Mouse (Mus musculus) forebrain, postnatal 0 days (tissue): Measurements from ENCODE around the gene Doc2g. TPM values are rescaled to one million over a fixed set of nuclear protein-coding genes. Genes with fewer than 3 reads are reported as not detected.

Experiments used
- ATAC-seq: fragments of 200-750 bp; cut with Nextera tagmentation; 2 replicates; pipeline ENCODE4 v1.8.0; 2017; ENCODE audit warnings: mild to moderate bottlenecking, moderate library complexity
- DNase-seq: peaks from one replicate; pipeline ENCODE4 v3.0.0-alpha.2; 2015
- H3K27ac ChIP-seq: fragments of 300-500 bp; sonication (generic); 2 replicates; pipeline ENCODE4 v1.5.1; 2014; ENCODE audit warnings: low read depth, mild to moderate bottlenecking, antibody characterized with exemption, low read length, moderate library complexity, mixed read lengths
- H3K27me3 ChIP-seq: fragments of 300-500 bp; sonication (generic); 2 replicates; pipeline ENCODE4 v1.6.1; 2014; ENCODE audit warnings: mild to moderate bottlenecking, low read length, mixed read lengths; ENCODE audit not compliant: insufficient read depth
- H3K36me3 ChIP-seq: fragments of 300-500 bp; sonication (generic); 2 replicates; pipeline ENCODE4 v1.6.1; 2014; ENCODE audit warnings: mild to moderate bottlenecking, moderate library complexity; ENCODE audit not compliant: insufficient read depth
- H3K4me1 ChIP-seq: fragments of 300-500 bp; sonication (generic); 2 replicates; pipeline ENCODE4 v1.6.1; 2014; ENCODE audit warnings: antibody characterized with exemption; ENCODE audit not compliant: insufficient read depth
- H3K4me2 ChIP-seq: fragments of 300-500 bp; sonication (generic); 2 replicates; pipeline ENCODE4 v1.6.1; 2014; ENCODE audit warnings: low read depth, mild to moderate bottlenecking, moderate library complexity
- H3K4me3 ChIP-seq: fragments of 300-500 bp; sonication (generic); 2 replicates; pipeline ENCODE4 v1.5.1; 2014; ENCODE audit warnings: low read depth, low read length, mixed read lengths
- H3K9ac ChIP-seq: fragments of 300-500 bp; sonication (generic); 2 replicates; pipeline ENCODE4 v1.6.1; 2014; ENCODE audit warnings: mild to moderate bottlenecking
- H3K9me3 ChIP-seq: fragments of 300-500 bp; sonication (generic); 2 replicates; pipeline ENCODE4 v1.6.1; 2016; ENCODE audit warnings: low read length
- CTCF ChIP-seq: sonication (generic); IDR thresholded peaks from 2 replicates; pipeline ENCODE4 v1.5.1; 2016; ENCODE audit warnings: antibody characterized with exemption, control low read depth, low read depth
- WGBS: fragments of 180-500 bp; shearing (Covaris S2); extraction: QIAGEN DNeasy Blood & Tissue Kit; methylation state at CpG from one replicate; pipeline ENCODE4 v1.1.7; 2014; 5-methylcytosine and 5-hydroxymethylcytosine counted together
- polyA plus RNA-seq: library from polyadenylated mRNA; unstranded; fragments of >200 nt; fragmentation: Nextera tagmentation; extraction: Ambion mirVana; gene quantifications from 2 replicates; pipeline ENCODE4 v1.2.1, GENCODE M21; 2015
- total RNA-seq: library from RNA; depleted of rRNA; stranded (reverse); fragments of >200 nt; gene quantifications from 2 replicates; pipeline ENCODE4 v1.2.3, GENCODE M21; 2014

Gene Doc2g
- total and polyA plus RNA-seq, 2 experiments from 2014 or later: 6.3 to 17.8 TPM

DNA sequence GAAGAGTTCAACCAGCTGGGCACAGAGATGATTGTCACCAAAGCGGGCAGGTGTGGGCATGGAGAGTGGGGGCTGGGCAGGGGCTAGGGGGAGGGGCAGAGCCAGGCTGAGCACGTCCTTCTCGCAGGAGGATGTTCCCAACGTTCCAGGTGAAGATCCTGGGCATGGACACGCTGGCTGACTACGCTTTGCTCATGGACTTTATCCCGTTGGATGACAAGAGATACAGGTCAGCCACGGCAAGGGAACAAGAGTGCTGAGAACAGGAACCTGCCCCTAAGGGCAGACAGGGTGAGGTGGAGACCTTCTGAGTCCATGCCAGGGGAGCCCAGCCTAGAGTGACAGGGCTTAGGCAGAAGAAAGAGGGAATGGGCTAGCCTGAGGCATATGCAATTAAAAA, 6.4 kb upstream of the Doc2g start:
- H3K4me3 ChIP-seq: no peak overlapping the region
- 88% methylated on average over 8 of the region's 8 CpGs for WGBS
- no peak for TF ChIP-seq CTCF
- no peak for DNase-seq
- no peaks in the 10 kb centered on the region for H3K9me3 ChIP-seq
- H3K4me1 ChIP-seq: peaks cover 9% of the 10 kb centered on the region; the same call in 1 of the 2 replicates
- H3K9ac ChIP-seq: no peak overlapping the region
- H3K27ac ChIP-seq: no peak overlapping the region
- ATAC-seq: no peak
- H3K36me3 ChIP-seq: no peaks in the 10 kb centered on the region
- H3K27me3 ChIP-seq: no peaks in the 10 kb centered on the region
- H3K4me2 ChIP-seq: no peak overlapping the region

DNA sequence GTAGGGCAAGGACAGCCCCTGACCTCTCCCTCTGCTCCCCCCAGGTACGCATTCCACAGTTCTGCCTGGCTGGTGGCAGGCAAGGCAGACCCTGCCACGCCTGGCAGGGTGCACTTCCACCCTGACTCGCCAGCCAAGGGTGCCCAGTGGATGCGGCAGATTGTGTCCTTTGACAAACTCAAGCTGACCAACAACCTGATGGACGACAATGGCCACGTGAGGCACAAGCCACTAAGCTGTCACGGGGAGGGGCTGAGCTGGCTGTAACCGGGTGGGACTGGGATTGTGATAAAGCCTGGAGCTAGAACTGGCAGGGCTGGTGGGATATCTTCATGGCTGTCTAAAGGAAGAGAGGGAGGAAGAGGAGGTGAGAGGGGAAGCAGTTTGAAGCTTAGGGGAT, 5.9 kb upstream of the Doc2g start:
- Histone ChIP-seq H3K9me3 (no peaks in the 10 kb centered on the region), H3K4me3 (no peak overlapping the region), H3K9ac (no peak overlapping the region), H3K4me1 (peaks cover 10% of the 10 kb centered on the region; the same call in 1 of the 2 replicates), H3K4me2 (no peak overlapping the region), H3K27me3 (no peaks in the 10 kb centered on the region), H3K27ac (no peak overlapping the region), H3K36me3 (no peaks in the 10 kb centered on the region)
- ATAC-seq (no peak), DNase-seq (no peak)
- WGBS: 66% methylated on average over 8 of the region's 8 CpGs
- no peak for TF ChIP-seq CTCF

DNA sequence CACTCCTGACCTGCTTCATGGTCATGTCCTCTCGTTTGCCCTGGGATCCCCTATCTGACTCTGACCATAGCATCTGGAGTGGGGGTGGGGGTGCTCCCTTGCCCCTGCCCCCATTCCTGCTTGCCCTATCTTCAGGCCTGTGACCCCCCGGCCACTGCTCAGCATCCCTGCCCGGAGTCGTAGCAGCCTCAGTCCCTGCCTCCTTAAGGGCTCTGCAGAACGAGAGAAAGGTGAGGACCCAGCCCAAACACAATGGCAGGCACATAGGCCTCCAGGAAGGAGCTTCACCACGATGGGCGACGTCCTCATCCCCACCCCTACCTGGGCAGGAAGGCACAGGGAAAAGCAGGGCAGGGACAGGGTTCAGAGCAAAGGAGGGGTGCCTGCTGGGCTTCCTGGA, 4.8 kb upstream of the Doc2g start:
- Histone ChIP-seq H3K36me3 (no peaks in the 10 kb centered on the region), H3K27me3 (no peaks in the 10 kb centered on the region), H3K4me2 (no peak overlapping the region), H3K4me3 (no peak overlapping the region), H3K9ac (no peak overlapping the region), H3K27ac (no peak overlapping the region), H3K4me1 (peaks cover 10% of the 10 kb centered on the region; the same call in 1 of the 2 replicates), H3K9me3 (no peaks in the 10 kb centered on the region)
- TF ChIP-seq CTCF: no peak
- DNase-seq (no peak), ATAC-seq (no peak)
- WGBS: 78% methylated on average over 8 of the region's 8 CpGs

DNA sequence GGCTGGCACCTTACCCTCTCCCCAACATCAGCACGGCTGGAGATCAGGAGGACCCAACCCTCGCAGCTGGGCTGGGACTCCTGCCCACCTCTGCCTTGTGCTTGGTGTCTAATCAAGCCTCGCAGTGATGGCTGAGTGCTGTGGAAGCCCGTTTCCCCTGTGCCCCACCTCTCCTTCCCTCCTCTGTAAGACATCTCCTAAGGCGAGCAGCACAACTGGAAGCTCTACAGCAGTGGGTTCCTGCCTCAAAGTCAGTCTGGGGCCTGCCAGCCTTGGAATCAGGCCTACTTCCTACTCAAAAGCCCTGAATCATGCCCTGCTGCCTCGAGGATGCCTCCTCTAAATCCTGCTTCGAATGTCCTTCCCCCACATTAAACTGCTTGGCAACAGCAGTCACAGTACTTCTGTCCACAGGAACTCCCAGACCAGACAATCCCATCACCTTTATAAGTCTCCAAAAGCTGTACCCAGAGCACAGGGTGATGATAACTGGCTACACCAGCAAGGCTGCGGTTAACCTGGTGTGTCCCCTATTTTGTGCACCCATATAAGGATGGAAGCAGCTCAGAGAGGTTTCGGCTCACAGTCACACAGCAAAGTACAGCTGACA, 3.9 kb upstream of the Doc2g start:
- TF ChIP-seq CTCF: no peak
- no peaks in the 10 kb centered on the region for H3K9me3 ChIP-seq

DNA sequence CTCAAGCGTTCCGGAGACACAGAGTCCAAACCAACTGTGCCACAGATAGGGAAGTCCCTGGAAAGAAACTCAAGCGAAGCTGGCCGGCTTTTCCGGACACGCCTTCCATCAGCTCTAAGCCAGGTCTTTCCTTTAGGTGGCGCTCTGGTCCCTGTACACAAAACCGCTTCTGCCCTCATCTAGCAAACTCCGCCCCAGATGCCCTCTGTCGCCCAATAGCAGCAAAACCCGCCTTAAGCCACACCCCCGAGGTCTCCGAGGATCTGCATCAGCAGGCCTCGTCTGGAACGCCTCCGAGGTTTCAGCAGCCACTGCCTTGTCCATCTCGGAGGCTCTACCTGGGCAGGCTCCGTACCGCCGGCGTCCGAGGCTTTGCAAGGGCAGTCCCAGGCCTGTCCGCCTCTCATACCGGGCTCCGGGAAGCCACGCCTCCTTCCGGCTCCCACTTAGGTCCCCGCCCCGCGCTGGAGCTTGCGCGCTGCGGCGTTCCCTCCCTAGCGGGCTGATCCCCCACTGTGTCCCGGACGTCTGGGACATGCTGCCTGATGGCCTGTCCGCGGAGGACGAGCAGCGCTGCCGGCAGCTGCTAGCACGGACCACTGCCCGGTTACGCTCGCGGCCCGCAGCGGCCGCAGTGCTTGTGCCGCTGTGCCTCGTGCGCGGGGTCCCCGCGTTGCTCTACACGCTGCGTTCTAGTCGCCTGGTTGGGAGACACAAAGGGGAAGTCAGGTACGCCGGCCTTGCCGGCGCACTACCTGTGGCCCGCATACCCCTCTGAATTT, 2.8 kb upstream of the Doc2g start, which contains the start of the genes Nudt8 and Gm49405:
Nudt8 (plus strand) TSS at position 462 of the 782 bp plus-strand sequence.
Gm49405 (plus strand) TSS at position 508 of the 782 bp plus-strand sequence.
- TF ChIP-seq CTCF: peak; percentile 83
- peak; percentile 96 for DNase-seq
- Histone ChIP-seq H3K27me3 (no peaks in the 10 kb centered on the region), H3K4me1 (peaks cover 10% of the 10 kb centered on the region; the same call in 1 of the 2 replicates), H3K9me3 (no peaks in the 10 kb centered on the region), H3K36me3 (no peaks in the 10 kb centered on the region), H3K27ac (peak within 1 kb of the TSS; percentile 91), H3K4me3 (peak within 1 kb of the TSS; percentile 77), H3K9ac (peak within 1 kb of the TSS; percentile 93), H3K4me2 (peak within 1 kb of the TSS; percentile 86)
- under 1% methylated on average over 64 of the region's 64 CpGs for WGBS
- ATAC-seq: peak; percentile 93

More for the DNA sequence above, 3.9 kb upstream of the Doc2g start:
- Histone ChIP-seq H3K4me3 (no peak overlapping the region), H3K36me3 (no peaks in the 10 kb centered on the region), H3K4me2 (peak overlapping the region; percentile 86; the same call in 1 of the 2 replicates), H3K27ac (no peak overlapping the region), H3K4me1 (peaks cover 10% of the 10 kb centered on the region; the same call in 1 of the 2 replicates), H3K9ac (no peak overlapping the region), H3K27me3 (no peaks in the 10 kb centered on the region)
- ATAC-seq (no peak), DNase-seq (no peak)
- 88% methylated on average over 9 of the region's 9 CpGs for WGBS

DNA sequence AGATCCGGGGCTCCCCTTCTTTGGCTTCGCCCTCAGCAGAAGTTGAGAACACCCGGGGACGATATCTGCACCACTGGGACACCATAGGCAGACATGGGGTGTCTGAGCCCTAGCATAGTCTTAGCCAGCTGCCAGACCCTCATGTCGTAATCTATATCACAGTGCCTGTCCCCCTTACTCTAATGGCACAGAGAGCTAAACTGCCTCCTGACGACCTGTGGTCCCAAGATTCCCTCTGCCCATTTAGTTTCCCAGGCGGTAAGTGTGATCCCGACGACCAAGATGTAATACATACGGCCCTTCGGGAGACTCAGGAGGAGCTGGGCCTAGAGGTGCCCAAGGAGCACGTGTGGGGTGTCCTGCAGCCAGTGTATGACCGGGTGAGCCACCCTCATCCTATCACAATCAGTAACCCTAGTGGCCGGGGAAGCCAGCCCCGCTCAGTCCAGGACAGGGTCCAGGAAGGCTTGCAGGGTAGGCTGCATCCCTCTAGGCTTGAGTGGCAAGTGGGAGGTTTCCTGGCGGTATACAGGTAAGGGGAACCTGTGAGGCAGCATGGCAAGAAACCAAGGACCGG, 2.1 kb upstream of the Doc2g start:
- TF ChIP-seq CTCF: no peak
- Histone ChIP-seq H3K4me2 (peak overlapping the region; percentile 86), H3K9me3 (no peaks in the 10 kb centered on the region), H3K4me3 (peak overlapping the region; percentile 77), H3K4me1 (peaks cover 10% of the 10 kb centered on the region; the same call in 1 of the 2 replicates), H3K36me3 (peaks cover under 1% of the 10 kb centered on the region; the same call in 1 of the 2 replicates), H3K27me3 (no peaks in the 10 kb centered on the region), H3K9ac (peak overlapping the region; percentile 93), H3K27ac (peak overlapping the region; percentile 91)
- ATAC-seq: peak; percentile 17
- DNase-seq: no peak
- WGBS: 17% methylated on average over 17 of the region's 17 CpGs
